Mouse (Mus musculus): Measurements from ENCODE around the gene Spon2.
A peak's percentile ranks its signal among the peaks of the same experiment; 100 is the strongest.

Gene Spon2

GRCm38 (mm10) chr5:33218081-33218480, at the start of gene Spon2:
TSS of gene Spon2 (minus strand) at chr5:33218455.
- no peak for DNase-seq (ENCODE audit: low spot score in 2 of 2)

- DNase-seq (ENCODE audit: low spot score in 2 of 2), result no peak
Measured at GRCm38 (mm10) chr5:33254416-33254815, 36.2 kb upstream of the Spon2 start.

DNA sequence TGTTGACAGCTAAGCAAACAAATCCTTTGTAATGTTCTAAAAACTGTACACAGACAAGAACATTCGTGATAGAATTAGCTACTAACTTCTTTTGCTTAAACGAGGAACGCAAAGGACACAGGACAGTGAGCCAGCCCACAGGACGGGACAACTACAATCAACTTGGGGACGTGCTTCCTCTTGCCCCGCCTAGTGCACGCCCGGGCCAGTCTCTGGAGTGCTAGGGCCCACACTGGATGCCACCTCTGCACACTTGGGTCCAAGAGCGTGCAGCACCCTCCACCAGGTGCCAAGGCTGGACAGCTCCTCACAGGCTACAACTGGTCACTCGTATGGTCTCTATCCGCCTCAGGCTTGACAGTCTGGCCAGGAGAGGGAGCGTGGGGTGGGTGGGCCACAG, 29.9 kb upstream of the Spon2 start:
- DNase-seq (ENCODE audit: low spot score in 2 of 2), result peak in 1 of 2 experiments; percentile 9

DNA sequence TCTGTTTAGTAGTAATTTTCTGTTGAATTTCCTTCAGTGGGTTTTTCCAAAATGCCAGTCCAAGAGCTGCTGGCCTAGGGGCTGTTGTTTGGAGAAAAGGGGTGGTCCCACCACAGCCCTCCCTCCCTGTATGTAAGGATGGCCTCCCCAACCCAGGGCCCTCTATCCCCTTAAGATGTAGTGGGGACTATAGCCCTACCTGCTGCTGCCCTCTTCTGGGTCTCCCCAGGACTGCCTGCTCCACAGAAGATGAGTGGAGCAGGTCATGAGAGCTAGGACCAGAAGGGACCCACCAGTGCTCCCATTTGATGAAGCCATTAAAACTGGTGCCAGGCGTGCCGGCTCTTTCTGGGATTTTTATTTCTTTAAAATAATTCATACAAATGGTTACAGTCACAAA, 29.1 kb upstream of the Spon2 start:
- no peak for DNase-seq (ENCODE audit: low spot score in 2 of 2)

- peak; percentile 86 to 89 for DNase-seq (ENCODE audit: low spot score in 2 of 2)
Measured at GRCm38 (mm10) chr5:33245701-33246100, 27.4 kb upstream of the Spon2 start.

- peak; percentile 56 to 68 for DNase-seq (ENCODE audit: low spot score in 2 of 2)
Measured at GRCm38 (mm10) chr5:33244377-33244920, 26.2 kb upstream of the Spon2 start.

DNA sequence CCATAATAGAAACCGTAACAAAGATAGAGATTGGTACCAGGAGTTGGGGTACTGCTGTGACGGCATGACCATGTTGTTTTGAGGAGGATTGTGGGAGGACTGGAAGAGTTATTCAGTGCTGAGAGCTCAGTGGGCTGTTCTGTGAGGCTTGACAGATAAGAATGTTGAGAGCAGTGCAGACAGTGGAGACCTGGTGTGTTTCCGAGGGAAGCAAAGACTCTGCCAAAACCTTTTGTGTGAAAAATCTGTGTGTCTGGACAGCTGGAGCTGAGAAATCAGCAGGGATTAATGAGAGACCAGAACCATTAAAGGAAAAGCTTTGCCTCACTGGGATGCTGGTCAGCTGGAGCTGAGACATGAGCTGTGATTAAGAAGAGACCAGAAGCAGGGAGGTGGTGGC, 21.7 kb upstream of the Spon2 start:
- DNase-seq (ENCODE audit: low spot score in 2 of 2), result peak; percentile 63 to 70

DNA sequence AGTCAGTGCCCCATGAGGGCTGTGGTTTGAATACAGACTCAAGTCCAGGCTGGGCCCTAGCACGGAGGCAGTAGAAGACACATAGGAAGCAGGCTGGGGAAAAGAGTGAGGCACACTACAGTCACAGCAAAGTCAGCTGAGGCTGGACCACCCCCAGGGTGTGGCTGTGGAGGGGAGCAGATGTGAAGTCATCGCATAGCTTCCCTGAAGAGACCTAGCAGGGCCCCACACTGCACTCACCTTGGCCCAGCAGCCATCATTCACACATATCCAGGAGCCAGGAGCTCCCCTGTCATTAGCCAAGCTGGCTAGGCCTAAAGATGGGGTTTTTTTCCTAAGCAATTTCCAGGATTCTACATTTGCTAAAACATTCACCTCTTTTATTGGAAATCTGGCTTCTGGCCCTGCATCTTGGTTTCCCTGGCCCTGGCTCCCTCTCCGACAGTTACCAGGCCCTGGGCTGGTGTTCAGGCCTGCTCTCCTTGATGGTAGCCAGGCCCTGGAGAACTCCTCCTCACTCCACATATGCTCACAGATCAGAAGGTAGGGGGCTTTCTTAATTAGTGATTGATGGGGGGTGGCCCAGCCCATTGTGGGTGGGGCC, 21.0 kb upstream of the Spon2 start:
- DNase-seq (ENCODE audit: low spot score in 2 of 2), result no peak

DNA sequence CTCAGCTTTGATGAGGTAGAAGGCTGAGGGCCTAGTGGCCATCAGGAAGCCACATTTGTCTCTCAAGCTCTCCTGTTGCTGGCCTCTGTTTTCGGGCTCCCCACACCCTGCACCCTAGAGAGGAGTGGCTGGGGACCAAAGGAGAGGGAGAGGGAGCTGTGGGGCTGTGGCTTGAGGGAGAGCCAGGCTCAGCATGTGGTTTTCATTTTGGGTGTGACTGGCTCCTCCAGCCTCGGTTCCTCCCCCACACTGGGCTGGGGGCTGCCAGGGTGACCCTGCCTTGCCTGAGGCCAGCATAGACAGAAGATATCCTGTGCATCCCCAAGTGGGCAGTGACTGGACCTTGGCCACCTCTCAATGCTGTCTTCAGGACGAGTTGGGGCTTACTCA, 20.0 kb upstream of the Spon2 start:
- DNase-seq (ENCODE audit: low spot score in 2 of 2), result no peak

DNA sequence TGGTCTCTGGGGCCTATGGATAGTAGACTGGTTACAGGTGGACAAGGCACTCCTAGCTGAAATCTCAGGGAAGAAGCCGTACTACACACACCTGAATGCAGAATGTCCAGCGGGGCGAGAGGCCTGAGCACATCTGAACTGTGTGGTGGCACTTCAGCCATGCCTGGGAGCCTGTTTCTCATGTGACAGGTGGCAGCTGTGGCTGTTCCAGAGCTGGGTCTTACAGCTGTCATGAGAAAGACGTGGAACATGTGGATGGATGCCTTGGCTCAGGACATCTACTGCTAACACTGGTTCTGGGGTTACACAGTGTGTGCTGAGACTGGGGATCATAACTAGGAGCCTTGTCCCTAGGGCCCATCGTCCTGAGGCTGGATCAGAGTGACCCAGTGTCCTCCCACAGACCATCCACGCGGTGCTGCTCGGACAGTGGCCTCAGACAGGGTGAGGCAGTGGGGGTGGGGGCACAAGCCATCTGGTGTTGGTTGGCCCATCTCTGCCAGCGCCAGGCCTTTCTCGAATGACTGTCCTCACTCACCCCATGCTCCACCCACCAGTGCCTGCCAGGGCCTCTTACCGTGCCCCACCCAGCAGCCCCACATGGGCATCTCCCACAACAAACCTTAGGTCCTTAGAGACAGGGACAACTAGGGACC, 19.5 kb upstream of the Spon2 start:
- DNase-seq (ENCODE audit: low spot score in 2 of 2), result no peak

GRCm38 (mm10) chr5:33234391-33235031, 16.3 kb upstream of the Spon2 start:
- peak; percentile 64 to 67 for DNase-seq (ENCODE audit: low spot score in 2 of 2)

DNA sequence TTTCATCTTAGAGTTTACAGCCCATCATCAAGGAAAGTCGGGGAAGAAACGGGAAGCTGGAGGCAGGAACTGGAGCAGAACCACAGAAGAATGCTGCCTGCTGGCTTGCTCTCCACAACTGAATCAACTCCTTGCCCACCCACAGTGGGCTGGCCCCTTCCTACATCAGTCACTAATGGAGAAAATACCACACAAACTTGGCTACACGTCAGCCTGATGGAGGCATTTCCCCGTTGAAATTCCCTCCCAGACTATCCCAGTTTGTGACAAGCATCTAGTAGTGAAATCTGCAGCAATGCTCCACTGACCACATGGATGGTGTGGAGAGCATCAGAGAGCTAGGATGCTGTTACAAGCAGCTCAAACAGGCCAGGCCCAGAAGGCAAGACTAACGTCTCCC, 14.5 kb upstream of the Spon2 start:
- DNase-seq (ENCODE audit: low spot score in 2 of 2), result no peak

DNA sequence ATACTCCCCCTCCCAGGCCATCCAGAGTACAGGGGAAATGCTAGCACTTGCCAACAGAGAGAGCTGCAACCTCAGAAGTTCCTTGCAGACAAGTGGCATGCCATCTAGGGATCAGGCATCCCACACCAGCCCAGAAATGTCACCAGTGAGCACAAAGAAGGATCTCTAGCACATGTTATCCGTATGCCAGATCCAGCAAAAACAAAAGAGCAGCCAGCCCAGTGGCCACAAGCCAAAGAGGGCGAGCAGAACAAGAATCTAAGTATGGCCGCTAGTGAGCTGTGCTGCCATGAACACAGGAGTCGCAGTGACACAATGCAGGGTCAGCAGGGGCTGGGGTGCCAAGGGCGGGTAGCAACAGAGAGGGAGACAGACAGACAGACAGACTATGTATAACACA, 12.0 kb upstream of the Spon2 start:
- DNase-seq (ENCODE audit: low spot score in 2 of 2), result no peak

DNA sequence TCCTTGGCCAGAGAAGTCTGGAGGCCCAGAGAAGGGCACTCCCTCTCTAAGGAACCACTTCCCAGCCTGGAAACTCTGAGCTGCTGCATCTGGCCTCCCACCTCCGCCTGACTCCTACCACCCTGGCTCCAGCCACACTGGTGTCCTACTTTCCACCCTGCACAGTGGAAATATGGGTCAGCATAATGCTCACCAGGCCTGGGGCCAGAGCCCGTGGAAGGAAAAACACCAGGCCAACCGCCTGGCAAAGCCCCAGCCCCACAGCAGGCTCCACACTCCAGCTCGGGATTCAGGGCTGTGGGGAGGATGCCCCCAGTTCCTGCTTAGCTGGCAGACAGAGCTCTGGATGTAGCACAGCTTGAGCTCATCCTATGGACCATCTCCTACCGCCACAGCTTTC, 10.2 kb upstream of the Spon2 start:
- peak; percentile 49 to 68 for DNase-seq (ENCODE audit: low spot score in 2 of 2)

DNA sequence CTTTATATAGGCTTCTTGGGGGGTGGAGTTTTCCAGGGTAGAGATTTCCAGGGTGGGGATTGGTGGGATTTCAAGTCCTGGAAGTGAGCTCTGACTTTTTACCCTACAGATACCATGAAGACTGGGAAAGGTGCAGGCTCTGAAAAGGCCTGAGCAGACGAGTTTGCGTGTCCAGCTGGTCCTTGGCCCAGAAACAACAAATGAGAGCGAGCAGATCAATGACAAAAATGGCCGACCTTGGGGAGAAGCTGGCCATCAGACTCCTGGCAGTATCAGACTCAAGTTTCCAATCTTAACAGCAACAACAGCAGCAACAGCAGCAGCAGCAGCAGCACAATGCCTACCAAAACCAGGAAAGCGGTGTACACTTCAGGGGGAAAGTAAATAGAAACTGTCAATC, 7.4 kb upstream of the Spon2 start:
- DNase-seq (ENCODE audit: low spot score in 2 of 2), result no peak

GRCm38 (mm10) chr5:33224491-33224890, 6.2 kb upstream of the Spon2 start:
- no peak for DNase-seq (ENCODE audit: low spot score in 2 of 2)

GRCm38 (mm10) chr5:33222841-33223744, 4.8 kb upstream of the Spon2 start:
- no peak for DNase-seq (ENCODE audit: low spot score in 2 of 2)

GRCm38 (mm10) chr5:33222389-33222788, 4.1 kb upstream of the Spon2 start:
- peak in 1 of 2 experiments; percentile 49 for DNase-seq (ENCODE audit: low spot score in 2 of 2)

- DNase-seq (ENCODE audit: low spot score in 2 of 2), result peak in 1 of 2 experiments; percentile 42
Measured at GRCm38 (mm10) chr5:33220350-33221044, 2.2 kb upstream of the Spon2 start.

DNA sequence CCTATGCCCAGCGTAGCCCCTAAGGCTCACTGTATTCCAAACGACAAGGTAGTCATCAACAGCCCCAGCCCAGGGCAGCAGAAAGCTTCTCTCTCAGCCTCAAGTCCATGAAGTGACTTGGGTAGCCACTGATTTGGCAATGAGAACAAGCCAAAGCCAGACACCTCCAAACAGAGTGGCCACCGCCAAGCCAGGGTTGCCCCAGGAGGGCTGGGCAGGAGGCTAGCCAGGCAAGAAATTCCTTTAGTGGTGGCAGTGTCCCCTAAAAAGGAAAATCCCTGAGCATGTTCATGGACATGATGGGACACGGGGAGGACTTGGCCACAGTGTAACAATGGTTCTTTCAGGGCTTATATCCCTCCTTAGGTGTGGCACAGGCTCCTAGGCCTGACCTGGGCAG, 1.6 kb upstream of the Spon2 start:
- no peak for DNase-seq (ENCODE audit: low spot score in 2 of 2)

- DNase-seq (ENCODE audit: low spot score in 2 of 2), result no peak
Measured at GRCm38 (mm10) chr5:33218746-33219449, 643 bp upstream of the Spon2 start.

Measured in heart, adult 9 months (tissue).